Mouse (Mus musculus) thymus, adult 18-20 months (tissue): ENCODE data around the gene Wdr89.

Experiments
- DNase-seq, 2 experiments: peaks; one replicate each; pipeline ENCODE4 v3.0.0; 2022; ENCODE audit warnings: mixed read lengths in 2 of 2

Wdr89 gene

GRCm38 (mm10) chr12:75668221-75668620, 1.1 kb downstream of the Wdr89 start:
- DNase-seq = no peak

- no peak for DNase-seq
Measured at GRCm38 (mm10) chr12:75666939-75667338, 2.4 kb downstream of the Wdr89 start.

GRCm38 (mm10) chr12:75664516-75664810, 4.9 kb downstream of the Wdr89 start:
- DNase-seq = no peak

GRCm38 (mm10) chr12:75663646-75664515, 5.5 kb downstream of the Wdr89 start:
- DNase-seq = no peak

- DNase-seq = no peak
Measured at GRCm38 (mm10) chr12:75662376-75662775, 7.0 kb downstream of the Wdr89 start.

- DNase-seq = no peak
Measured at GRCm38 (mm10) chr12:75658403-75658802, 10.9 kb downstream of the Wdr89 start.

- no peak for DNase-seq
Measured at GRCm38 (mm10) chr12:75656580-75656979, 12.8 kb downstream of the Wdr89 start.

GRCm38 (mm10) chr12:75654247-75654801, 15.0 kb downstream of the Wdr89 start:
- no peak for DNase-seq

- no peak for DNase-seq
Measured at GRCm38 (mm10) chr12:75649706-75650093, 19.6 kb downstream of the Wdr89 start.

- no peak for DNase-seq
Measured at GRCm38 (mm10) chr12:75649058-75649705, 20.2 kb downstream of the Wdr89 start.

GRCm38 (mm10) chr12:75648281-75648680, 21.1 kb downstream of the Wdr89 start:
- no peak for DNase-seq

- no peak for DNase-seq
Measured at GRCm38 (mm10) chr12:75647663-75648062, 21.7 kb downstream of the Wdr89 start.

GRCm38 (mm10) chr12:75645780-75646179, 23.6 kb downstream of the Wdr89 start:
- no peak for DNase-seq

- DNase-seq = no peak
Measured at GRCm38 (mm10) chr12:75641726-75642125, 27.6 kb downstream of the Wdr89 start.

- DNase-seq = no peak
Measured at GRCm38 (mm10) chr12:75638345-75638744, 31.0 kb downstream of the Wdr89 start.

GRCm38 (mm10) chr12:75637103-75637502, 32.2 kb downstream of the Wdr89 start:
- no peak for DNase-seq

- no peak for DNase-seq
Measured at GRCm38 (mm10) chr12:75635771-75636430, 33.4 kb downstream of the Wdr89 start.

GRCm38 (mm10) chr12:75629618-75630017, 39.7 kb downstream of the Wdr89 start:
- DNase-seq = no peak

- DNase-seq = no peak
Measured at GRCm38 (mm10) chr12:75623292-75623691, 46.0 kb downstream of the Wdr89 start.

GRCm38 (mm10) chr12:75622835-75623234, 46.5 kb downstream of the Wdr89 start:
- DNase-seq = no peak

GRCm38 (mm10) chr12:75616841-75617240, 52.5 kb downstream of the Wdr89 start:
- DNase-seq = no peak

- DNase-seq = no peak
Measured at GRCm38 (mm10) chr12:75616158-75616791, 53.1 kb downstream of the Wdr89 start.

- DNase-seq = no peak
Measured at GRCm38 (mm10) chr12:75615556-75615955, 53.8 kb downstream of the Wdr89 start.
